13 mouse cellular contexts compared by ENCODE assay signal in genomic region chr8:61402861-61403260, GRCm38 (mm10).
DNase-seq lines count a peak whose midpoint lies in the region; ATAC-seq and TF ChIP-seq lines count a peak whose summit lies in the region.
"Had no signal": no experiment of that assay in that cellular context is flagged by ENCODE, and none has a peak within 500 bp of the region (broad histone marks: within the 10 kb centered on the region; RNA-seq: fewer than 3 reads in every experiment).

No protein-coding gene starts in this region.

- no peak for DNase-seq in forebrain, embryonic 10.5 days (ENCODE audit: extremely low spot score, low spot score)
- DNase-seq in forebrain, postnatal 0 days, result no peak
- no peak for DNase-seq in neural tube, embryonic 11.5 days (ENCODE audit: low spot score)
- no peak for DNase-seq in thymus, postnatal 10 days (ENCODE audit: low spot score in 2 of 2)
- no peak for DNase-seq in lung, adult 2 months
- no peak for DNase-seq in adrenal gland, postnatal 25 days
- DNase-seq: gastrocnemius, adult 2 months; heart, postnatal 14 days; spleen, adult 18-20 months had no signal

- no peak overlapping the region for H3K4me3 ChIP-seq in forebrain, embryonic 10.5 days
- no peak overlapping the region for H3K4me3 ChIP-seq in forebrain, postnatal 0 days (ENCODE audit: low read depth, low read length)
- H3K4me3 ChIP-seq in neural tube, embryonic 11.5 days (ENCODE audit: low read depth, low read length), result no peak overlapping the region
- H3K4me3 ChIP-seq in neural tube, embryonic 15.5 days (replicated peaks), result no peak overlapping the region
- no peak overlapping the region for H3K4me3 ChIP-seq in liver, embryonic 15.5 days (replicated peaks)
- no peak overlapping the region for H3K4me3 ChIP-seq in lung, adult 2 months (replicated peaks; ENCODE audit: extremely low read depth, low read depth, low read length)
- H3K4me3 ChIP-seq: erythroblast, embryonic 14.5 days; gastrocnemius, adult 2 months; limb, embryonic 15.5 days had no signal

- H3K27ac ChIP-seq in forebrain, embryonic 10.5 days, result peak overlapping the region; percentile 85
- H3K27ac ChIP-seq in forebrain, postnatal 0 days (ENCODE audit: low read depth, low read length), result no peak overlapping the region
- H3K27ac ChIP-seq in neural tube, embryonic 11.5 days (ENCODE audit: low read depth, low read length), result peak overlapping the region; percentile 60
- no peak overlapping the region for H3K27ac ChIP-seq in neural tube, embryonic 15.5 days (replicated peaks)
- H3K27ac ChIP-seq in liver, embryonic 15.5 days (replicated peaks), result peak overlapping the region; percentile 59
- H3K27ac ChIP-seq: gastrocnemius, adult 2 months; limb, embryonic 15.5 days had no signal

- WGBS in forebrain, embryonic 10.5 days, result 76% methylated on average over 7 of the region's 7 CpGs
- WGBS in forebrain, postnatal 0 days, result 61% methylated on average over 7 of the region's 7 CpGs
- 82% methylated on average over 7 of the region's 7 CpGs for WGBS in neural tube, embryonic 11.5 days
- 79% methylated on average over 7 of the region's 7 CpGs for WGBS in neural tube, embryonic 15.5 days
- 65% methylated on average over 7 of the region's 7 CpGs for WGBS in liver, embryonic 15.5 days (ENCODE audit: insufficient replicate concordance)
- 80% methylated on average over 7 of the region's 7 CpGs for WGBS in lung, adult 2 months

- peaks cover 35% of the 10 kb centered on the region for H3K4me1 ChIP-seq in forebrain, embryonic 10.5 days
- peaks cover 4% of the 10 kb centered on the region; the same call in 1 of the 2 replicates for H3K4me1 ChIP-seq in forebrain, postnatal 0 days (ENCODE audit: insufficient read depth)
- H3K4me1 ChIP-seq in neural tube, embryonic 11.5 days (ENCODE audit: control insufficient read depth, insufficient read depth, low read length), result peaks cover 8% of the 10 kb centered on the region
- H3K4me1 ChIP-seq in neural tube, embryonic 15.5 days, result peaks cover 22% of the 10 kb centered on the region
- peaks cover 4% of the 10 kb centered on the region; the same call in 1 of the 2 replicates for H3K4me1 ChIP-seq in liver, embryonic 15.5 days (replicated peaks)
- H3K4me1 ChIP-seq in lung, adult 2 months (ENCODE audit: control insufficient read depth, insufficient read depth, low read length), result peaks cover 3% of the 10 kb centered on the region

- no peak overlapping the region for H3K4me2 ChIP-seq in forebrain, postnatal 0 days (ENCODE audit: low read depth)
- H3K4me2 ChIP-seq in neural tube, embryonic 11.5 days (ENCODE audit: low read depth), result no peak overlapping the region
- H3K4me2 ChIP-seq in neural tube, embryonic 15.5 days, result no peak overlapping the region
- no peak overlapping the region for H3K4me2 ChIP-seq in liver, embryonic 15.5 days
- H3K4me2 ChIP-seq: limb, embryonic 15.5 days had no signal

- no peak for ATAC-seq in forebrain, postnatal 0 days
- ATAC-seq in neural tube, embryonic 11.5 days (ENCODE audit: insufficient read depth, low FRiP score, low TSS enrichment), result no peak
- ATAC-seq in neural tube, embryonic 15.5 days (ENCODE audit: low FRiP score), result no peak
- ATAC-seq in liver, embryonic 15.5 days (ENCODE audit: insufficient read depth), result peak; percentile 47

- H3K27me3 ChIP-seq in forebrain, embryonic 10.5 days (ENCODE audit: poor library complexity, severe bottlenecking), result no peaks in the 10 kb centered on the region
- no peaks in the 10 kb centered on the region for H3K27me3 ChIP-seq in forebrain, postnatal 0 days (ENCODE audit: insufficient read depth, low read length)
- no peaks in the 10 kb centered on the region for H3K27me3 ChIP-seq in neural tube, embryonic 11.5 days (ENCODE audit: control insufficient read depth, insufficient read depth, low read length)
- H3K27me3 ChIP-seq in neural tube, embryonic 15.5 days (replicated peaks), result no peaks in the 10 kb centered on the region
- H3K27me3 ChIP-seq in liver, embryonic 15.5 days, result no peaks in the 10 kb centered on the region
- H3K27me3 ChIP-seq: limb, embryonic 15.5 days had no signal

- peaks cover 4% of the 10 kb centered on the region; the same call in 1 of the 2 replicates for H3K36me3 ChIP-seq in forebrain, embryonic 10.5 days (replicated peaks)
- H3K36me3 ChIP-seq in forebrain, postnatal 0 days (ENCODE audit: insufficient read depth), result no peaks in the 10 kb centered on the region
- H3K36me3 ChIP-seq in neural tube, embryonic 11.5 days (ENCODE audit: control insufficient read depth, insufficient read depth, low read length), result no peaks in the 10 kb centered on the region
- H3K36me3 ChIP-seq in neural tube, embryonic 15.5 days, result no peaks in the 10 kb centered on the region
- no peaks in the 10 kb centered on the region for H3K36me3 ChIP-seq in liver, embryonic 15.5 days (replicated peaks)
- H3K36me3 ChIP-seq: limb, embryonic 15.5 days had no signal

- no peak for TF ChIP-seq POLR2A in lung, adult 2 months (IDR thresholded peaks at IDR 0.05; ENCODE audit: borderline replicate concordance, extremely low read depth, low read depth, low read length)

- H3K9ac ChIP-seq in forebrain, postnatal 0 days, result no peak overlapping the region
- no peak overlapping the region for H3K9ac ChIP-seq in neural tube, embryonic 11.5 days (ENCODE audit: low read length)
- no peak overlapping the region for H3K9ac ChIP-seq in neural tube, embryonic 15.5 days (replicated peaks)
- no peak overlapping the region for H3K9ac ChIP-seq in liver, embryonic 15.5 days
- H3K9ac ChIP-seq: limb, embryonic 15.5 days had no signal

- H3K9me3 ChIP-seq in forebrain, embryonic 10.5 days, result no peaks in the 10 kb centered on the region
- H3K9me3 ChIP-seq in forebrain, postnatal 0 days (ENCODE audit: low read length), result no peaks in the 10 kb centered on the region
- H3K9me3 ChIP-seq in neural tube, embryonic 11.5 days (ENCODE audit: control insufficient read depth, low read length), result no peaks in the 10 kb centered on the region
- H3K9me3 ChIP-seq in neural tube, embryonic 15.5 days (replicated peaks), result no peaks in the 10 kb centered on the region
- no peaks in the 10 kb centered on the region for H3K9me3 ChIP-seq in liver, embryonic 15.5 days (replicated peaks)
- H3K9me3 ChIP-seq: limb, embryonic 15.5 days had no signal

- no peak for TF ChIP-seq CTCF in forebrain, postnatal 0 days (IDR thresholded peaks at IDR 0.05; ENCODE audit: low read depth)
- no peak for TF ChIP-seq CTCF in lung, adult 2 months (IDR thresholded peaks at IDR 0.05; ENCODE audit: insufficient read depth, low read length)

Comparison
In these comparisons a context has a peak if more than half of its experiments do, and no peak if none do; other contexts are left out.
1. H3K27ac ChIP-seq: peak in forebrain, embryonic 10.5 days (single experiment), neural tube, embryonic 11.5 days (single experiment) and liver, embryonic 15.5 days (single experiment); none in forebrain, postnatal 0 days (single experiment) and neural tube, embryonic 15.5 days (single experiment).